Mouse (Mus musculus) cortical plate, adult 2 months (tissue): Measurements from ENCODE around the gene Gramd1a.

Source experiments
- CTCF ChIP-seq: fragments of 200-500 bp; IDR thresholded peaks from 2 replicates; pipeline ENCODE4 v1.5.1; 2011; ENCODE audit warnings: mild to moderate bottlenecking, control low read depth, low read length; ENCODE audit not compliant: insufficient read depth; ENCODE audit errors: extremely low read depth
- POLR2A ChIP-seq: fragments of 200-500 bp; IDR thresholded peaks from 2 replicates; pipeline ENCODE4 v1.6.1; 2011; ENCODE audit warnings: mild to moderate bottlenecking, low read length, control low read depth; ENCODE audit not compliant: insufficient read depth; ENCODE audit errors: extremely low read depth

DNA sequence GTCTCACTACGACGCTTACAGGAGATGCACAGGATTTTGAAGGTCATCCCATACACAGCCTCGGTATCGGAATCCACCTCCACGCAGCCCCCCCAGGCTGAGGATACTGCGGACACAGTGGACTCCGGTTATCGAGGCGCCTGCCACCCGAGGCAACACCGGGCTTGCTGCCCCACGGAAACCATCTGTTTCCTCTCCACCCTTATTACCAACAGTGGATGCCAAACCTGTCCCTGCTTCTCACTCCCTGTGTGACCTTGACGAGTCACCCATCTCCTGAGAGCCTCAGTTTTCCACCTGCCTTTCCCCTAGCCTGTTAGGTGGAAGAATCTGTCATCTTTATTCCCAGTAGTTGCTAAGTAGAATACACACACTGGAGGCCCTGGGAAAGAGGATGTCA is 30.6 kb downstream of the Gramd1a start:
- TF ChIP-seq CTCF = no peak
- no peak for TF ChIP-seq POLR2A
